Mouse (Mus musculus): Measurements from ENCODE around the gene Snap47. TPM values are rescaled to one million over a fixed set of nuclear protein-coding genes. Genes with fewer than 3 reads are reported as not detected.
A peak's percentile ranks its signal among the peaks of the same experiment; 100 is the strongest.
"Not testable (repeated sequence)": the region's sequence is repeated elsewhere in the genome, so short reads cannot be mapped to it uniquely, and the experiment has no call there.

The Snap47 gene
- total and polyA plus RNA-seq, 3 experiments, result 95.9 to 102 (median 101) TPM

DNA sequence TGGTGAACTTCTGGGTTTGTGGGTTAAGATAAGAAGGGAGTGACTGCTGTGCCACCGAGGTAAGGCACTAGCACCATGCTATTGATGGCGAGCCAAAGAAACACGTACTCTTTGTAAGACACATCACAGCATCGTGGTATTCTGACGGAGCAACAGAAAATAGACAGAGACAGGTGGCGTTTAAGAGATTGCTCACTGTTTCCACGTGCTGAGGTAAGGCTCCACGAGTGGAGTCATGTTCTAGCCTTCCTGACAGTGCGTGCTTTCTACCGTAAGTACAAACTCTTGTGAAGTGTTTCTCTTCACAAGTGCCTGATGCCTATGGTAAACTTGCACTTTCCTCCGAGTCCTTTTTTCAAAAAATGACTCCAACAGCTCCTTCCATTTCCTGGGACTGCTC is 81.1 kb downstream of the Snap47 start:
- Histone ChIP-seq H3K4me2 (ENCODE audit: insufficient read depth, low read depth, poor library complexity, severe bottlenecking) (peak overlapping the region; percentile 22; the same call in 1 of the 2 replicates), H3K36me3 (replicated peaks in 1 of 2; ENCODE audit: control insufficient read depth in 1 of 2, insufficient read depth in 1 of 2, low read length in 1 of 2) (no peaks in the 10 kb centered on the region), H3K27ac (ENCODE audit: insufficient read depth, low read depth) (no peak overlapping the region), H3K79me2 (replicated peaks; ENCODE audit: control insufficient read depth, extremely low read depth, insufficient read depth, poor library complexity, severe bottlenecking) (no peaks in the 10 kb centered on the region), H3K9ac (ENCODE audit: insufficient read depth, low read depth) (no peak overlapping the region), H3K4me3 (replicated peaks in 1 of 3; ENCODE audit: low read depth in 2 of 3, low read length in 2 of 3, poor library complexity in 1 of 3) (no peak overlapping the region), H3K4me1 (ENCODE audit: control insufficient read depth in 1 of 2, insufficient read depth in 2 of 2) (peaks cover 3 to 13% of the 10 kb centered on the region in 2 experiments; a peak in 3 of 4 replicates), H3K9me3 (replicated peaks; ENCODE audit: low read length) (no peaks in the 10 kb centered on the region), H3K27me3 (replicated peaks) (peaks cover 4% of the 10 kb centered on the region)
- peak; percentile 31 for DNase-seq (ENCODE audit: extremely low read depth)
- dilution Hi-C loops (cut with MboI; ENCODE audit: extremely low pct_ligation_motif_present, extremely low pct_unique_long_range_greater_than_20kb, low sequenced_read_pairs), result no loop called here
- TF ChIP-seq RCOR1 (conservative IDR thresholded peaks at IDR 0.05; ENCODE audit: low read depth, low read length) (no peak), JUN (IDR thresholded peaks at IDR 0.05; ENCODE audit: insufficient read depth, low read depth, low read length) (peak; percentile 59), EP300 (IDR thresholded peaks at IDR 0.05; ENCODE audit: low read length) (0 out of 2 replicates have a peak, but pooled peaks have one; percentile 45), ZNF384 (IDR thresholded peaks at IDR 0.05; ENCODE audit: low read depth, low read length) (no peak), TCF12 (IDR thresholded peaks at IDR 0.05; ENCODE audit: low read depth, low read length) (peak; percentile 29; the same call in 1 of the 2 replicates), MAX (IDR thresholded peaks at IDR 0.05; ENCODE audit: low read length) (0 out of 2 replicates have a peak, but pooled peaks have one; percentile 52), CTCF (conservative IDR thresholded peaks at IDR 0.05 in 1 of 2, IDR thresholded peaks at IDR 0.05 in 1 of 2; ENCODE audit: low read depth in 2 of 2, low read length in 2 of 2) (no peak), ETS1 (conservative IDR thresholded peaks at IDR 0.05; ENCODE audit: low read depth, low read length) (no peak), ELF1 (IDR thresholded peaks at IDR 0.05; ENCODE audit: low read depth, low read length) (no peak), MYC (IDR thresholded peaks at IDR 0.05; ENCODE audit: low read depth, low read length) (peak; percentile 80), MEF2A (IDR thresholded peaks at IDR 0.05; ENCODE audit: borderline replicate concordance, low read depth, low read length) (0 out of 2 replicates have a peak, but pooled peaks have one; percentile 18), NRF1 (IDR thresholded peaks at IDR 0.05; ENCODE audit: low read depth, low read length) (no peak), JUND (conservative IDR thresholded peaks at IDR 0.05; ENCODE audit: low read depth, low read length) (0 out of 2 replicates have a peak, but pooled peaks have one; percentile 37), ZC3H11A (IDR thresholded peaks at IDR 0.05; ENCODE audit: low read depth, low read length) (no peak), SIN3A (IDR thresholded peaks at IDR 0.05; ENCODE audit: low read length) (no peak), BHLHE40 (IDR thresholded peaks at IDR 0.05; ENCODE audit: low read depth, low read length) (peak; percentile 70)
- in situ Hi-C loops (cut with MboI; ENCODE audit: low pct_ligation_motif_present, low pct_unique_long_range_greater_than_20kb, low sequenced_read_pairs), result loop anchor here (10.0 kb wide), 1 partner anchor 55 kb away; no protein-coding TSS in a partner anchor

DNA sequence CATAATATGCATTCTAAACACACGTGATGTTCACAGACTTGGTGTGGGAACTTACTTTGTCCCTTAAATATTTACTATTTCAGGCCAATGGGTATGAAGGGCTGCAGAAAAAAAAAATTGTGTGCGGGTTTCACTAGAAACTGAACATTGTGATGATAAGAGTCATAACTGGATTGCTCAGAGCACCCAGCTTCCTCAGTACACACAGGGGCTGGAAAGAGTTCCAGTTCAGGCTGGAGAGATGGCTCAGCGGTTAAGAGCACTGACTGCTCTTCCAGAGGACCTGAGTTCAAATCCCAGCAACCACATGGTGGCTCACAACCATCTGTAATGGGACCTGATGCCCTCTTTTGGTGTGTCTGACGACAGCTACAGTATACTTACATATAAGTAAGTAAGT is 83.0 kb downstream of the Snap47 start:
- H3K4me1 ChIP-seq (ENCODE audit: control insufficient read depth in 1 of 2, insufficient read depth in 2 of 2), result peaks cover 3 to 13% of the 10 kb centered on the region in 2 experiments
- dilution Hi-C loops (cut with MboI; ENCODE audit: extremely low pct_ligation_motif_present, extremely low pct_unique_long_range_greater_than_20kb, low sequenced_read_pairs), result not testable (repeated sequence)
- in situ Hi-C loops (cut with MboI; ENCODE audit: low pct_ligation_motif_present, low pct_unique_long_range_greater_than_20kb, low sequenced_read_pairs), result loop anchor here (10.0 kb wide), 1 partner anchor 53 kb away; no protein-coding TSS in a partner anchor

More for the DNA sequence above, 83.0 kb downstream of the Snap47 start:
- H3K36me3 ChIP-seq (replicated peaks in 1 of 2; ENCODE audit: control insufficient read depth in 1 of 2, insufficient read depth in 1 of 2, low read length in 1 of 2); H3K4me2 ChIP-seq (ENCODE audit: insufficient read depth, low read depth, poor library complexity, severe bottlenecking); H3K9ac ChIP-seq (ENCODE audit: insufficient read depth, low read depth); DNase-seq (ENCODE audit: extremely low read depth); H3K4me3 ChIP-seq (replicated peaks in 1 of 3; ENCODE audit: low read depth in 2 of 3, low read length in 2 of 3, poor library complexity in 1 of 3); H3K79me2 ChIP-seq (replicated peaks; ENCODE audit: control insufficient read depth, extremely low read depth, insufficient read depth, poor library complexity, severe bottlenecking); H3K27me3 ChIP-seq (replicated peaks); H3K9me3 ChIP-seq (replicated peaks; ENCODE audit: low read length); H3K27ac ChIP-seq (ENCODE audit: insufficient read depth, low read depth): not testable (repeated sequence)
- TF ChIP-seq TBP (conservative IDR thresholded peaks at IDR 0.05; ENCODE audit: low read depth, low read length), result peak; percentile 85

Measured in CH12.LX (cell line).